Mouse (Mus musculus) layer of hippocampus, adult 2 months (tissue): ENCODE results near the gene Gm3002. TPM values are rescaled to one million over a fixed set of nuclear protein-coding genes. Genes with fewer than 3 reads are reported as not detected.
"Not testable (repeated sequence)": the region's sequence is repeated elsewhere in the genome, so short reads cannot be mapped to it uniquely, and the experiment has no call there.

Experiments
- DNase-seq, 2 experiments: peaks; one replicate each; pipeline ENCODE4 v3.0.0; 2022; ENCODE audit warnings: low spot score in 2 of 2
- H3K27ac ChIP-seq: fragments of 200-600 bp; 2 replicates; pipeline ENCODE4 v1.8.1; 2022
- H3K4me3 ChIP-seq: fragments of 200-600 bp; 2 replicates; pipeline ENCODE4 v1.8.1; 2022; ENCODE audit warnings: mild to moderate bottlenecking
- long read RNA-seq, 2 experiments: library from polyadenylated mRNA; stranded (forward); transcript quantifications; one replicate each; pipeline ENCODE4 v2.0.0; 2021; ENCODE audit warnings: borderline mapping rate in 2 of 2
- total RNA-seq, 2 experiments: library from RNA; stranded (reverse); gene quantifications; 2 replicates each; pipeline ENCODE4 v1.2.3; 2021

The Gm3002 gene
- total RNA-seq: 1 to 10 TPM in 1 of 2 experiments, under 1 TPM in 1; 0.86 to 1.8 TPM
- long read RNA-seq, experiment 1, partial matches to known transcripts: 0 of 2 reads
- long read RNA-seq, experiment 1, other reads (novel, unspliced or antisense): 2 of 2 reads
- long read RNA-seq, experiment 2, partial matches to known transcripts: 0 of 2 reads
- long read RNA-seq, experiment 2, other reads (novel, unspliced or antisense): 2 of 2 reads

DNA sequence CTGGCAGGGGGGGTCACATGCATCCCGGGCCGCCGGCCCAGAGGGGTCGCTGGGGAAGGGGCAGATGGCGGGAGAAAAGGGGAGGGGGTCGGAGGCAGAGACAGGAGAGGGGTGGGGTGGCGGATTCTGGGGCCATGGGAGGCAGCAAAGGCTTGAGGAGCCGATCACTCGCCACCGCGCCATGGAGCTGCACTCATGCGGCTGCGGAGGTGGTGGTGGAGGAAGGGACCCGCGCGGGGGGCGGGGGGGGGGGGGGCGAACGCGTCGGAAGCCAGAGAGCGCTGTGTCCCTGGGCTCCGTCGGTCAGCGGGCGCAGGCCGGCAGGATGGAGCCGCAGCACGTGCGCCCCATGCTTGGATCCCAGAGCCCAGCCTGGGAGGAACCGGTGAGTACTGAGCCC is at the start of gene Gm3002:
Gm3002 (plus strand) TSS at position 301 of the 400 bp plus-strand sequence.
- not testable (repeated sequence) for DNase-seq, H3K27ac ChIP-seq, H3K4me3 ChIP-seq

DNA sequence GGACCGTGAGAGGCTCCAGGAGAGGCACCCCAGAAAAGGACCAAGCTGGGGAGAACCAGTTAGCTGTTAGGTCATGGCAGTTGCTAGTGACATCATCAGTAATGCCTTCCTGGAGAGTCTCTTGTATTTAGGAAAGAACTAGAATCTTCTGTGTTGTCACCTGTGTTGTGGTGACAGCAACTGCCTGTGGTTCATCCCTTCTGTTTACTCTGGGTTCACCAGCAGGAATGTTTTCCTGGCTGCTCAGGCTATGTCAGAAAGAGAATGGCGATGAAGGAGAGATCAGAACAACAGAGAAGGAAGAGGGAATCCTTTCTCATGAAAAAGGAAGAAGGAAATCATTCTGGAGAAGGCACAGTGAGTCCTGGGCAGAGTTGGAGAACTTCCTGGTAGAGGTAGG is 36.1 kb downstream of the Gm3002 start, which contains the start of gene Gm3033:
Gm3033 (plus strand) TSS at position 301 of the 400 bp plus-strand sequence.
- DNase-seq, H3K27ac ChIP-seq, H3K4me3 ChIP-seq: not testable (repeated sequence)

DNA sequence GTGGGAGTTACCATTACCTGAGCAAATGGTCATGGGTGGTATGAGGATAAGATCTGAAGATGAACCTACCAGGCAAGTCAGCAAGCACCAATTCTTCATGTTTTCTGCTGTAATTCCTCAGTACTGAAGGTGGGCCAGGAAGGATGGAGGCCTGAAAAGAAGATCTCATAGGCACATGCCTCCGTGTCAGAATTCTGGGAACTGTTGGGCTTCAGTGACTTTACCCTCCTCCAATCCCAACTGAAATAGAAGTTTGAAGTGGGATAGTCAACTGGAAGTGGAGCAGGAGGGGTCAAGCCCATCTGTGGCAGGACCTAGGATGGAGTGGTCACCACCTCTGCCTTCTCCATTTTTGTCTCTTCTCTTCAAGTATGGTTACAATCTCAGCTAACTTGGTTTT is 74.0 kb downstream of the Gm3002 start, which contains the start of gene Gm2916:
Gm2916 (plus strand) TSS at position 301 of the 400 bp plus-strand sequence.
- H3K4me3 ChIP-seq, DNase-seq: not testable (repeated sequence)

DNA sequence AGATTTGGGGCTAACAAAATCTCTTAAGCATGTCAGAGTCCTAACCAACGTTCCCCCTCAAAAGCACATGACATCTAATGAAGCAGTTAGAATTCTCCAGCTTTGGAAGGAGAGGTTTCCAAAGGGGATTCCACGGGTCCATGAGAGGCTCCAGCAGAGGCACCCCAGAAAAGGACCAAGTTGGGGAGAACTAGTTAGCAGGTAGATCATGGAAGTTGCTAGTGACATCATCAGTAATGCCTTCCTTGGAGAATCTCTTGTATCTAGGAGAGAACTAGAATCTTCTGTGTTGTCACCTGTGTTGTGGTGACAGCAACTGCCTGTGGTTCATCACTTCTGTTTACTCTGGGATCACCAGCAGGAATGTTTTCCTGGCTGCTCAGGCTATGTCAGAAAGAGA is 121.6 kb downstream of the Gm3002 start, which contains the start of gene Gm3029:
Gm3029 (plus strand) TSS at position 301 of the 400 bp plus-strand sequence.
- not testable (repeated sequence) for H3K4me3 ChIP-seq, DNase-seq

More for the DNA sequence above, 74.0 kb downstream of the Gm3002 start, which contains the start of gene Gm2916:
- not testable (repeated sequence) for H3K27ac ChIP-seq

DNA sequence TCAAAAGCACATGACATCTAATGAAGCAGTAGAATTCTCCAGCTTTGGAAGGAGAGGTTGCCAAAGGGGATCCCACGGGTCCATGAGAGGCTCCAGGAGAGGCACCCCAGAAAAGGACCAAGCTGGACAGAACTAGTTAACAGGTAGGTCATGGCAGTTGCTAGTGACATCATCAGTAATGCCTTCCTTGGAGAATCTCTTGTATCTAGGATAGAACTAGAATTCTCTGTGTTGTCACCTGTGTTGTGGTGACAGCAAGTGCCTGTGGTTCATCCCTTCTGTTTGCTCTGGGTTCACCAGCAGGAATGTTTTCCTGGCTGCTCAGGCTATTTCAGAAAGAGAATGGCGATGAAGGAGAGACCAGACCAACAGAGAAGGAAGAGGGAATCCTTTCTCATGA is 153.4 kb downstream of the Gm3002 start, which contains the start of gene Gm3095:
Gm3095 (plus strand) TSS at position 301 of the 400 bp plus-strand sequence.
- not testable (repeated sequence) for H3K4me3 ChIP-seq, DNase-seq, H3K27ac ChIP-seq

More for the DNA sequence above, 121.6 kb downstream of the Gm3002 start, which contains the start of gene Gm3029:
- H3K27ac ChIP-seq: not testable (repeated sequence)

DNA sequence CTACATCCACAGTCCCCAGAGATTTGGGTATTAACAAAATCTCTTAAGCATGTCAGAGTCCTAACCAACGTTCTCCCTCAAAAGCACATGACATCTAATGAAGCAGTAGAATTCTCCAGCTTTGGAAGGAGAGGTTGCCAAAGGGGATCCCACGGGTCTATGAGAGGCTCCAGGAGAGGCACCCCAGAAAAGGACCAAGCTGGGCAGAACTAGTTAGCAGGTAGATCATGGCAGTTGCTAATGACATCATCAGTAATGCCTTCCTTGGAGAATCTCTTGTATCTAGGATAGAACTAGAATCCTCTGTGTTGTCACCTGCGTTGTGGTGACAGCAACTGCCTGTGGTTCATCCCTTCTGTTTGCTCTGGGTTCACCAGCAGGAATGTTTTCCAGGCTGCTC is 188.2 kb downstream of the Gm3002 start, which contains the start of gene Gm3099:
Gm3099 (plus strand) TSS at position 301 of the 400 bp plus-strand sequence.
- H3K27ac ChIP-seq, H3K4me3 ChIP-seq, DNase-seq: not testable (repeated sequence)

Other genes starting within 250 kb of the Gm3002 start
- gene Gm3012, start 175.6 kb upstream of the Gm3002 start, total RNA-seq: not detected
- 1 to 10 TPM; 3.6 to 4.0 TPM for gene Gm3020, start 158.0 kb upstream of the Gm3002 start, total RNA-seq
- gene Gm3043, start 121.3 kb upstream of the Gm3002 start, total RNA-seq: not detected
- not detected for gene Gm3033, start 36.2 kb downstream of the Gm3002 start, total RNA-seq
- gene Gm2916, start 74.1 kb downstream of the Gm3002 start, total RNA-seq: not detected
- not detected for gene Gm3029, start 121.7 kb downstream of the Gm3002 start, total RNA-seq
- not detected for gene Gm3095, start 153.5 kb downstream of the Gm3002 start, total RNA-seq
- not detected for gene Gm3099, start 188.3 kb downstream of the Gm3002 start, total RNA-seq
- 1 to 10 TPM; 5.7 to 5.9 TPM for gene Gm5796, start 213.9 kb downstream of the Gm3002 start, total RNA-seq